Mouse (Mus musculus) cerebellum, adult 2 months (tissue): ENCODE data around the gene Akt1.

Source experiments
- CTCF ChIP-seq: fragments of 200-500 bp; IDR thresholded peaks from 2 replicates; pipeline ENCODE4 v1.5.1; 2011; ENCODE audit warnings: low read depth, mild to moderate bottlenecking, control low read depth, low read length, moderate library complexity, borderline replicate concordance; ENCODE audit not compliant: insufficient read depth
- POLR2A ChIP-seq: fragments of 200-500 bp; IDR thresholded peaks from 2 replicates; pipeline ENCODE4 v1.6.1; 2011; ENCODE audit warnings: low read length, control low read depth, borderline replicate concordance; ENCODE audit not compliant: insufficient read depth

GRCm38 (mm10) chr12:112620354-112621061 is 54.2 kb downstream of the Akt1 start:
- no peak for TF ChIP-seq CTCF
- TF ChIP-seq POLR2A: no peak
